Mouse (Mus musculus) 416B (cell line): ENCODE measurements at regions not wholly inside any gene's neighbourhood (a gene's known extent, or its start where the extent isn't known, plus 50 kb on each side); places are given as distances from the start of the nearest gene placed in this dataset.
A peak's percentile ranks its signal among the peaks of the same experiment; 100 is the strongest.

ENCODE experiments used
- DNase-seq: peaks from one replicate; pipeline ENCODE4 v3.0.0; 2011; ENCODE audit warnings: low read depth

DNA sequence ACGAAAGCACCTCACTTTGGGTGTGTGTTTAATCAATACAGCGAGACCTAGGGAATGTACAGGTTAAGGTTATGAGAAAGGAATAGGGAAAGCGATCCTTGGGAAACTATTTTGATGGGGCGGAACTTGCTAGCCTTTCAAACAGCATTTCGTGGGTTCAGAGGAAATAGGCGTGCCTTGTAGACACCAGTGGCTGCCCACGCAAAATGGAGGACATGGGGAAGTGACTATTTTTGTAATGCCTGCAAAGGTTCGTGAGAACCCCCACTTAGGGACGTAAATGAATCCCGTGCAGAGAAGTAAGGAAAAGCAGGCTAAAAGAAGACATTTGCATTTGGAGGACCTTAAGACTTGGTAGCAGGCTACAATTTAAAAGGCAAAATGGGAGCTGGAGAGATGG is 114.1 kb upstream of the Ppm1h start:
- DNase-seq: no peak

DNA sequence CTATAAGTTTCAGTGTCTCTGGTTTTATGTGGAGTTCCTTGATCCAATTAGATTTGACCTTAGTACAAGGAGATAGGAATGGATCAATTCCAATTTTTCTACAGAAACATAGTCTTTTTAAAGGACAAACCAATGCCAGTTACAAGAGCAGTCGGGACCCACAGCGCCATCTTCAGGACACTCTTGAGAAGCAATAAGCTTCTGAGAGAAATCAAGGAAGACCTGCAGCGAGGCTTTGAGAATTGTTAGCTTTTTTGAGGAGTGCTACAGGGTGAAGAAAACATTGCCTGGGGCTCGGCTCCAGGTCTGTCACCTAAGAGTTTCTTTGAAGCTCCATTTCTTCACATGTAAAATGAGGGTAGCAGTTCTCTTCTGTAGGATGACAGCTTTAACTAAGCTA is 112.0 kb upstream of the Ppm1h start:
- peak; percentile 25 for DNase-seq

DNA sequence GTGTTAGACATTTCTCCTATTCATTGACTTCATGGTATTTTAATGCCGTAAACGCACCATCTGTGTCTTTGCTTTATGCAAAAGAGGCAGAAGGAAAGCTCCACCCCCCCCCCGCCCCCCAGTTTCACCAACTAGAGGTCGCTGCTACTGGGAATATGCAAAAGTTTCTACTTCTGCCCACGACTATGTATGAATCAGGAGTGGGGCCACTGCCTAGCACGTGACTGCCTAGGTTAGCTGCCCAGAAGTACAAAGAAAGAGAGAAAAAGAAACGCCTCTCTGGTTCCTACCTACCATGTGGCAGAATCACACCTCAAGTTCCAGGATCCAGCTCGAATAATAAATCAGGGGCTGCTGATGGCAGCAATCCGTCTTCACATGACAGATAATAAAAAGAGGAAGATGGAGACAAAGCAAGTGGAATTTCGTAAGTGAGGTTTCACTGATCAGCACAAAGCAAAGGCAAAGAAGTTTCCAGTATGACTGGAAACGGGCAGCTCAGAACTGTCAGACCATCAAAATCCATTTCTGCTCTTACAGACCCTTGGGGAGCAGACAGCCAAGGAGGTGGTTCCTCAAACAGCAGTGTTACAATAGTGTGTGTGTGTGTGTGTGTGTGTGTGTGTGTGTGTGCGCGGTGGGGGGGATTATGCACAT is 108.9 kb upstream of the Ppm1h start:
- DNase-seq: peak; percentile 30

DNA sequence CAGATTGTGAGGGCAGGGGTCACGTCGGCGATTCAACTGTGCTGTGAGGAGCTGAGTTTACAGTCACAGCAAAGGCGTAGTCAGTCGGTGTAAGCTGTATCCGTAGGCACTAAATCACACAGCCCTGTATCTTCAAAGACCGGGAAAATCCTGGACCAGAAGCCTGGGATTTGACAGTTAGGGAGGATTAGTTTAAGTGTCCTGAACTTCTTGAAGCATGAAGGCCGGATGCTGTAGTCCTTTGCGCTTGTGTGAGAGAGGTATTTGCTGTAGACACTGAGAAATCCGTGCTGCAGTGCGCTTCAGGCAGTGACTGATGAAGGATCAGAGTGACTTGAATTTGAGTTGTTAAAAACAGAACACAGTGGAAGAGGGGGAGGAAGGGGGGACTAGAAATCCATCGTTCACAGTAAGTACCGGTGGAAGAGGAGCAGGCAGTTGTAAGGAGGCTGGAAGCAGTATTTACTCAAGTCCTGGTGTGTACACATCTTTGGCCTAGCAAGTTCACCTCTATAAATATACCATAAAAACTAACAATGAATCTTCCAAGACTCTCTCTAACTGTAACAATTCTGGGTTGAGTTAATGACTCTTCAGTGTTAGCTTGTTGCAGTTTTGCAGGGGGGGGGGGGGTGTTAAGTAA is 107.5 kb upstream of the Ppm1h start:
- no peak for DNase-seq

DNA sequence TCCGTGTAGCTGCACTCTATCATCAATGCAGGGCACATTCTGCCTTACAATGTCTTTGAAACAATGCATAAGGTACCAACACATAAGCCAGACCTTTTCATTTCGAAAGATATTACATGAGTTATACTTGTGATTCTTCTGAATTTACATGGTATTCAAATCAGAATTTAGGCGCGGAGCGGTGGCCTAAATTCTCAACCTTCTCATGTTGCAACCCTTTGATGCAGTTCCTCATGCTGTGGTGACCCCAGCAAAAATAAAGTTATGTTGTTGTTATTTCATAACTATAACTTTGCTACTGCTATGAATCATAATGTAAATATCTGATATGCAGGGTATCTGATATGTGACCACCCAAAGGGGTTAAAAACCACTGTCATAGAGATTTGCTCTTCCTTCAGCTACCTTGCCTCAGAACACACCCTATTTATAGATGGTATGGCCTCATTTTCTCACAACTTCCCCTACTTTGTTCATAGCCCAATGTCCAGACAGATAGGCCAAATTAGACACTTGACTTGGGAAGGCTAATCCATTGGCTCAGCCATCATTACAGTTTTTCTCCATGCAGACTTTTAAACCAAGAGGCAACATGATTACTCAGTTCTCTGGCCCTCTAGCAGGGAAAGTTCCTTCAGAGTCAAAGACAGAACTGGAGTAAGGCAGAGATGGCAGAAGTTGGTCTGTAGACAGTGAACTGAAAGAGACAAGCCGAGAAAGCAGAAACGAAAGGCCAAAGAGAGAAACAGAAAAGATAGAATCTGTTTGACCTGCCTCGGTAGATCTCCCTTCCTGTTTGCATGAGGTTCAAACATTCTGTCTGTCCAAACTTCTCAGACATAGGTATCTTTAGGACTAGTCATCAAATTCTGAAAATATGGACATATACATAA is 102.1 kb upstream of the Ppm1h start:
- DNase-seq: no peak

DNA sequence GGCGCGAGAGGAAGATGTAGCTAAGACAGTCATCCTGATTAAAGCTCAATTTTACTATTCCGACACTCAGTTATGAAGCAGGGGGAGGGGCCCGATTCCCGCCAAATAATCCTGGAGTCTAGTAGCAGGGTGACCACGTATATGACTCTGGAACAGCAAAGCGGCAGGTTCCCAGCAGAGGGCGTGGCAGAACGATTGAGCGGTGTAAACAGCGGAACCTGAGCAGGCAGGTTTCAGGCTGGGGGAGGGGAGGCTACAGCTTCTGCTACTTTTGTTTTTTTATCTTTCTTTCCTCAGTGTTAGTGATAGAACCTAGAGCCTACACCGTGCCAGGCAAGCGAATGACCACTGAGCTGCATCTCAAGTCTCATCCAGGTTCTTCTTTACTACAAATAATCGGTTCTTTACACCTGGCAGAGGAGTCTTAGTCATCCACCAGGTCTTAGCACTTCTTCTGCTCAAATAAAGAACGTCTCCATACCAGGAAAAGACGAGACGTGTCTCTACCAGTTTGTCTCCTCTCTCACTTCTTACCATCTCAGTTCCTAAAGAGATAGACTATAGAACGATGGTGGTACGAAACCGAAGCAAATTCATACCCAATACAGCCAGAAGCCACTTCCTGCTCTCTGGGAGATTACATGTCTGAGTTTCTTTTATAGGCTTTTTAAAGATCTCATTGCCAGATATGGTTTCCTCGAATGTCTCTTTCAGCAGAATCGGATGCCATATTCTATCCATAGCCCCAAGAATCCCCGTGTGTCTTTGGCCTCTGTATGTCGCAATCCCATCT is 100.2 kb upstream of the Ppm1h start:
- no peak for DNase-seq

DNA sequence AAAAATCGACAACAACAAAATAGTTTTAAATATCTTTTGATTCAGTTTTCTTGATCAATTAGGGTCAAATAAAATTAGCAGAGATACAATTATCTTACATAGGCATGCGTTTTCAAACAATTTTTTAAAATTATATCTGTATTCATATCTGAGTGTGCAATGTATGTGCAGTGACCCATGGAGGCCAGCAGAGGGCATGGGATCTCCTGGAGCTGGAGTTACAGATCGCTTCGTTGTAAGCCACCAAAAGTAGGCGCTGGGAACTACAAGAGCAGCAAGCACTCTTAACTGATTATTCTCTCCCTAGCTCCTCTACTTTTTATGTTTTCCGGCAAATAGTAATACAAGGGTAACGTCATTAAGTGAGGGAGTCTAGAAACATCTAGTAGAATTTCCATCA is 97.5 kb upstream of the Ppm1h start:
- peak; percentile 19 for DNase-seq

DNA sequence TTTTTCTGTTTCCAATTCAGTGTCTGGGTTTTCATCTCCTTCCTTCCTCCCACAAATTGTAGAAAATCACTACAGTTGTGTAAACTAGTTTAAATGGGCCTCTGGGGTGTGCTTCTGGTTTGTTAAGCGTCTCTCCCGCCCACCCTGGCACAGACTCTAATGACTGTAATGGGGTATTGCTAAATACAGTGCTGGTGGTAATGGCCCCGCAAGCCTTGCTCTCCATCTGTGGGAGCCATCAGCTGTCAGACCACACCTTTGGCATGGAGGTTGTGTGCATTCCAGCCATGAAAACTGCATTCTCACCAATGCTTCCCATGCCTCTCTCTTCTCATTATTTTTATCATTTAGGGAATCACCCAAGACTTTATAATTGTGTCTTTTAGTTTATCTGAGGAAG is 91.0 kb upstream of the Ppm1h start:
- DNase-seq: no peak

DNA sequence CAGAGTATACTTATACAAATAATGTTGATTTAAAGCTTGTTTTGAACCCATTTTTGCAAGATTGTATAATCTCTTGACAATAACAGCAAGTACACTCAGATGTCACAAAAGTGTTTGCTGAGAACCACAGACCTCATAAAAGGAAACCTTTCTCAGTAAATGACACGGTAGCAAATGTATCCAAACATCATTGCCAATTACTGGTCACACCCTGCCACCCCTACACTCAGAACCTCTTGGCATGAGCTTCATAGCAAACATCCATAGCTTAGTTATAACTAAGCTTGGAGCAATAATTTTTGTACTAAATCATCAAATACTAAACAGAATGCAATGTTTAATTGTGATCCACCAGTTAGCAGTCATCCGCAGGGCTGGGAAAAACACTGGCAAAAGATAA is 79.1 kb upstream of the Ppm1h start:
- no peak for DNase-seq

DNA sequence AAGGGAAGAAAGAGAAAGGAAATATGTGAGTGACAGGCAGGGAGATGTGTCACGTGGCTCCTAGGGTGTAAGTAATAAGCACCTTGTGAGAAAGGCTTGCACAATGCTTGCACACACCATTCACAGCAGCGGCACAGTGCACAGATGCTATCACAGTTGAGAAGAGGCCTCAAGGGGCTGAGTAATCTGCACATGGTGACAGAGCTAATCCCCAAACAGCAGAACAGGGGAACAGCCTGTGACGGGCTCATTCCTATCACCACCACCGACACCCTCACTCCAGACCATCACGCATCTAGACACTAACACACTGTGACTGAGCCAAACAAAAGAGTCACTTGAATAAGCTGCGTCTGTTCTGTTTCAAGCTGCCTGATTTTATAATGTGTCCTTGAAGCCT is 76.2 kb upstream of the Ppm1h start:
- DNase-seq: no peak

DNA sequence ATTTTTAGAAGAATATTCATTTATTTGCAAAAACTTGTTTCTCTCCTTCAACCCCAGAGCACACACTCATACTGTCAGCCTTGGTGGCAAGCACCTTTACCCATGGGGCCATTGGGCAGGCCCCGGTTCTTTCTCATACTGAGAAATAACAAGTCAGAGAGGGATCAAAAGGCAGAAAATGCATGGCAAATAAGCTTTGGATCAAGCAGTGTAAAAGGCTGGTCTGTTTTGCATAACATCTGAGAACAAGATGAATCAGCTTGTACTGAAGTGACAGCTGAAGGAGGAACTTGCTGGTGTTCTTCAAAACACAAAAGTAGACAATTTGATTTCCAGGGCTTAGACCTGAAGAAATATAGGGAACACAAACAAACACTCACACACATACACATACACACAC is 74.6 kb upstream of the Ppm1h start:
- DNase-seq: no peak

DNA sequence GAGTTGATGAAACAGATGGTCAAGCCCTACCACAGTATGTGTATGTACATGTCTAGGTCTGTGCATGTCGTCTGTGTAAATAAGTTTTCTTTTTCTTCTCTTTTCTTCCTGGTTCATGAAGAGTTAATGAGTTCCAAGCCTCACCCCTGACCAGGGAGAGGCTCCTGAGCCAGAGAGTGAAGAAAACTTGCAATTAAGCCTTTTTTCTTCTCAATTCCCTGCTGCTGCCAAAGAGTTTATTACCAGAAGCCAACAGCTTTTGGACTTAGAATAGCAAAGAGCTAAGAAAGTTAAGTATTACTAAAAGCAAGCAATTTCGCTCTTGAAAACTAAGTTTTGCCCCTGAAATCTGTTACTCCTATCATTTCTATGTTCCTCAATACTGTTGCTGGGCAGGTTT is 65.3 kb upstream of the Ppm1h start:
- DNase-seq: no peak

DNA sequence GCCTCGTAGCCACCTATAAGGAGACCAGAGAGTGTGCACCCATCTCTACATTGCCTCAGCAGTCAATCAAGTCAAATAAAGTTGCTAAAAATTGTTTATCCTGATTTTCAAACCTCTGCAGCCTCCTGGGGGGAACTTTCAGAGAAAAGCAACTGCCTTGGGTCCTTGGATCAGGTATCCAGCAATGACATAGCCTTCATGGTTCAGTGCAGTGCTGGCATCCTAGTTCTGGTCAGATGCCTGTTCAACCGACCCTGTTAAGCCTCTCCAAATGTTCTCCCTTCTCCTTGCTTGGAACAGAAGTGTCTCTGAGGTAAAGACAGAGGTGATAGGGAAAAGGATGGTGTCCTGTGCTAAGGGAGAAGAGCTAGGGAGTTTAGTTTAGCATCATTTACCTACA is 64.7 kb upstream of the Ppm1h start:
- DNase-seq: no peak

DNA sequence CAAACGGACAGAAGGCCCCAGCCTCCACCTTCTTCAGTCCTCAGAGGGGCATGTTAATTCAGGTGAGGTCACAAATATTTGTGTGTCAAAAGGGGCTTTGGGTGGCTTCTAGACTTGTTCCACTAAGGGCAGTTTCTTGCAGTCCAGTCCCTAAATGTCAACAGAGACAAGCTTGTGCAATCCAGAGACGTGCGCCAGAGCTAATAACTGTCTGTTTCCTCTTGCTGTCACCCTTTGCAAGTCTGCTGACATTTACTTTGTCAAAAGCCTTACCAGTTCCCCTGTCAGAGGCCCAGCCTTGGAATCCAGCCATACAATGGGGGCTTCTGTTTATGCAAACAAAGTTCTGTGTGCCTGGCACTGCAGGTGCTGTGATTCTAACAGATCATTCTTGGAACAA is 63.8 kb upstream of the Ppm1h start:
- DNase-seq: peak; percentile 28

DNA sequence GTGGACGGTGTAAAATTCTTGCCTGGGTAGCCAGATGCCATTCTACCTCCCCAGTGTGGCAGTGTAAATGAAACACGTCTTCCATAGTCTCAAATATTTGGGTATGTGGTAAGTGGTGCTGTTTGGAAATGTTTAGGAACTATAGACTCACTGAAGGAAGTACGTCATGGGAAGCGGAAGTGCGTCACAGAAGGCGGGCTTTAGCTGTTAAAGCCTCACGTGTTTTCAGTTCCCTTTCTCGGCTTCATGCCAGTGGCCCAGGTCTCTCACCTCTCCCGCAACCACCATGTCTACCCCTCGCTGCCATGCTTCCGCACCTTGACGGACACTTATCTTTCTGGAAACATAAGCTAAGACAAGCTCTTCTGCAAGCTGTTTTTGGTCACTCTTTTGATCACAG is 62.9 kb upstream of the Ppm1h start:
- no peak for DNase-seq

DNA sequence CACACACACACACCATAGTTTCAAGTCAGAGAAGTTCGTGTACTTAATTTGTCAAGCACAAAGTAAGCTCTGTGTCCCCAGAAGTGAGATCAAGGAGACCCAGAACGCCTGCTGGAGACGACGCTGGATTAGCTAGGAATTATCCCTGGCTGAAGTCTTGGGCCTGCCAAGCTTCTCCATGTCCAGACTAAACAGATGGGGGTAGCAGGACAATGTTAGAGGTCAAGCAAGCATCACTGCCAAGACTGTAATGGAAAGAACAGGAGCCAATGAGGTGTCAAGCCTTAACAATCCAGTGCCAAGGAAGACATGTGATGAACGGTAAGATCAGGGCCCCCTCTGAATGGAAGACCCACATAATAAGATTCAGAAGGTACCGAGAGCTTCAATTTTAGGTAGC is 62.2 kb upstream of the Ppm1h start:
- no peak for DNase-seq

DNA sequence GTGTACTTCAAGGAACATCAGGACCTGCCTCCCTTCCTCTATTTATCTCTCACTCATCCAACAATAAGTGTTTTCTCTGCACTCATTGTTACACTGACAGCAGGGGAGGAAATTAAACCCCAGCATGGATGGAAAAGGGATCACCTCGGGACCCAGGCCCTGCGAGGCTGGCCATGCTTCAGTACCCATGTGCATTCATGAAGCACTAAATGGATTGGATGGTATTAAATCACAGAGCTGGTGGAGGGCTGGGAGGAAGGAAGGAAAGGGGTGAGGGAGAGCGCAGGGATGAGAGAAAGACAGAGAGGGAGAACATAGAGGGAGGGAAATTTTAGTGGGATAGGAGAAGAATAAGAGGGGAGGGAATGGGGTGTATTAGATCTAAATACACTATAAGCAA is 59.7 kb upstream of the Ppm1h start:
- no peak for DNase-seq

DNA sequence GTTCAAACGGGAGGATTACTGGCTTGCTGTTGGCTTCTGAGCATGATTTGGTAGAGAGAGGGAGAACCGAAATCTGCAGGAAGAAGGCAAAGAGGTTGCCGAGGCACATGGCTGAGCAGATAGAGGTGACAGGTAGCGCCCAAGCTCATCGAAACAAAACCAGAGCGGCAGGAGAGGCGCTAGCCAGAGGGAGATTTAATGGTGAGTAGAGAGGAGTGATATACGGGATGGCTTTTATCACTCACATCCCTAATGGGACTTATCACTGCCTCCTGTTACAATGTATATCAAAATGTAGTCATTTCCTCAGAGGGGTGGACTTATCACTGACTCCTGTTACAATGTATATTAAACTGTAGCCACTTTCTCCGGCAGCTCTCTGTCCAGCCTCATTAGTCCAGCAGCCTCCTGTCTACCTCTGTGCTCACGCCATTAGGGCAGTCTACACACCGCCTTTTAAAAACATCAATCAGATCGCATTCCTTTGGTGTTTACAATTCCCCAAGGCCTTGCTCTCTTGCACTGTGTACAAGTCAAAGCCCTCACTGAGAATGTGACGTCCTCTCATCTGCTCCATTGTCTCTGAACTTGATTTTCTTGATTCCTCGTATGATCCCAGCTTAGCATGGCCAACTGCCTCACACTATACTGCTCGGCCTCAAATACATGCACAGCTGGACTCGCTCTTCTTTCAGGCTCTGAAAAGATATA is 59.0 kb upstream of the Ppm1h start:
- DNase-seq: no peak
